Mouse (Mus musculus): ENCODE data around the gene Gmnn.

Gmnn gene

DNA sequence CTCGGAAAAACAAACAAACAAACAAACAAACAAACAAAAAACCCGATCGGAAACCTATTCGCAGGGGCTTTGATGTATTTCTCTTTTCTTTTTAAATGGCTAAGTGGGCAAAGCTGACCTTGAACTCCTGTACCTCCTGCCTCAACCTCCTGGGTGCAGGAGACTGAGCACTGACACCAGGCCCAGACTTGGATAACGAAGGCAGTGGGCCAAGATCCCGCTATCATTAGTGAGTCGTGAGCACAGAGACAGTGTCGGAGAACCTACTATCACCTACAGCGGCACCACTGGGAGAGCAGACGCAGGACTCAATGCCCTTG lies 680 bp downstream of the Gmnn start:
- no peak for DNase-seq (ENCODE audit: low read depth, low spot score)

DNA sequence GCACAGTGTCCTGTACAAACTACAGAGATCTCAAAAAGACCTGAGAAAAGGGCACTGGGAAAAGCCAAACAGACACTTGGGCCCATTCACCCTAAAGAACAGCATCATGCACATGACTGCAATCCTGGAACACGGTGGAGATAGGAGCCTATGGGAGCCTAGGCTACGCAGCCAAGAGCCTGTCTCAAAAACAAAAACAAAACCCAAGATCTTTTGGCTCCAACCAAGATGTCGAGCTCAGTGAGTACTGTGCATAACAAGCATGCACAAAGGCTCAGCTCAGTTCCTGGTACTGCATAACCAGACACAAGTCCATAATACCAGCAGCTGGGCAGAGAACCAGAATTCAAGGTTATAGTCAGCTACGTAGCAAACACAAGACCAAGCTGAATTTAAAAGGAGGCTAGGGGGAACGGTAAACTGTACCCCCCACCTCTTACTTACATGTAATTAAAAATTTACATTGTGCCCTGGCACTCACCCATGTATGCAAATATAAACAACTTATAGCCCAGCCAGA lies 1.3 kb downstream of the Gmnn start:
- no peak for DNase-seq (ENCODE audit: low read depth, low spot score)

DNA sequence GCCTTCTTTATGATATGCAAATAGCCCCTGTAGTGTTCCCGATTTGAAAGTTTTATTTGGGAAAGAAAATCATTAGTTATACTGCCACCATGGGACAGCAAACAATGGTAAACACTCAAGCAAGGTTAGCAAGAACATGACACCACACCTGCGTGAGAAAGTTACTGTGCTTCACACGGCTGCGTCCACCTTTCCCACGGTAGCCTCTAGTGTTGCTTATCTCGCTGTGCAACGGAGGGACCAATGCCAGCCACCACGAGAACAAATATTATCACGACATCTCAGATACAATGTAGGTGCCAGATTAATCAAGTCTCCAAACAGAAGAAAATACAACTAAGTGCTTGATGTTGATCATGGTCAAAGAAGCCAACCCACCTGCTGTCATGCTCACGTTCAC lies 2.3 kb downstream of the Gmnn start:
- DNase-seq (ENCODE audit: low read depth, low spot score): no peak

DNA sequence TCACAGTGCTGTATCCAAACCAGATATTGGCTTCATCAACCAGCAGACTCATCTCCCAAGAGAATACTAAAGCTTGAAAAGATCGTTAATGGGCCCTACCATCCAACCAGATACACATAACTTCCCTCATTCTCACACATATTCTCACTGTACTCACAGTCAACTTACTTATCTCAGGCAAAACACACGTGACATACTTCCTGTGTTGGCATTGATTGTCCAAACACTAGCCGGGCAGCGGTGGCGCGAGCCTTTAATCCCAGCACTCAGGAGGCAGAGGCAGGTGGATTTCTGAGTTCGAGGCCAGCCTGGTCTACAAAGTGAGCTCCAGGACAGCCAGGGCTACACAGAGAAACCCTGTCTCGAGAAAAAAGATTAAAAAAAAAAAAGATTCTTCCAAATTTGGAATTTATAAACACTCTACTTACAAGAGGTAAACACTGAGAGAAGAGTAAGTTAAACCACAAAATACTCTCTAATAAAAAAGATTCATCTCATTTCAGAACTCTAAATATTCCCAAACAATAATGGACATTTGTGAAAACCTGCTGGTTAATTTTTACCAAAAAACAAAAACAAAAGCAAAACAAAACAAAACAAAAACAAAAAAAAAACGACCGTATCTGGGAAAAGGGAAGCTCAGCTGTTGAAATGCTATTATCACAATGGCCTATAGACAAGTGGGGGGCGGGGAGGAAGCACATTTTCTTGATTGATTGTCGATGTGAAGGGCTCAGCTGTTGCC lies 3.7 kb downstream of the Gmnn start:
- no peak for DNase-seq (ENCODE audit: low read depth, low spot score)

DNA sequence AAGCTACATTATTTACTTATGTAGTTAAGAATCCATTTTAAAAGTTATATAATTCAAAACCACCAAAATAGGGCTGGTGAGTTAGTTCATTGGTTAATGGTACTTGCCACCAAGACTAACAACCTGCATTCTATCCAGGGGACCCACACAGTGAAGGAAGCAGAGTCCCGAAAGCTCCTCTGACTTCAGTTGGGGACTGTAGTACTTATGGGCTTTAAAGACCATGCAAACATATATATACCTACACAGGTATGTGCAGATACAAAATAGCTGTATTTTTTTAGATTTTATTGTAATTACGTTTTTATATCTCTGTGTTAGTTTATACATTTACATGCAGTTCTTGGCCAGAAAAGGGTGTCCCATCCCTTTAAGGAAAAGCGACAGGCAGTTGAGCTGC lies 5.0 kb downstream of the Gmnn start:
- DNase-seq (ENCODE audit: low read depth, low spot score): no peak

DNA sequence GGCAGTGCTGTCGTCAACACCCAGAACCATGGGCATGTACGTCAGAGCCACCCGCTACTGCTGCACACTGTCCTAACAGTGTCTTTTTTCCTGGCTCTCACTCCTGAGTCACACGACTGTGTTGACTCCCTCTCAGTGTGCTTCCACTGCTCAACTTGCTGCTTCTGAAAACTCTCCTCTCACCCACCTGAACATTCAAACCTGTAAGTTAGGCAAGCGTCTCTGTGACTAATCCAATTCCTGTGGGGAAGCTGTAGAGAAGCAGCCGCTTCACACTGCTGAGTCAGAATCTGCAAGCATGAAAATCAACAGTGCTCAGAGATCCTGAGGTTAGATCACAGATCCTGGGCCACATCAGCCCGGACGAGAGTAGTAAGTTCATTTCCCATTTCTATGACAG lies 10.3 kb downstream of the Gmnn start:
- DNase-seq (ENCODE audit: low read depth, low spot score): peak; percentile 78

DNA sequence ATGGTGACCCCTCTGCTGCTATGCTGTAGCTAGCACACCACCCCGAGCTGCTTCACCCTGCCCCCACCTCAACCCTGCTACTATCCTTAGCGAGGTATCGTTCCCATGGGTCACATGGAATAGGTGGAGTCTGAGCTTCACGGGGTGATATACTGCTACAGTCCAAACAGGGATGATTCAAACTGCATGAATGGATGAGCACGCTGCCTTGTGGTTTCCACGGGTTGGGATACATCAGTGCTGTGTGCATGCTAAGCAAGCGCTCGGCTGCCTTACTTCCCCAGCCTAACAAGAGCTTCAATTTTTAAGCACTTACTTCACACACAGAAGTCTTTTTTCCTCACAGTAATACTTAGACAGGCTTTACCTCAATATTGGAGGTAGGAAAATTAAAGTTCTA lies 10.9 kb downstream of the Gmnn start:
- no peak for DNase-seq (ENCODE audit: low read depth, low spot score)

DNA sequence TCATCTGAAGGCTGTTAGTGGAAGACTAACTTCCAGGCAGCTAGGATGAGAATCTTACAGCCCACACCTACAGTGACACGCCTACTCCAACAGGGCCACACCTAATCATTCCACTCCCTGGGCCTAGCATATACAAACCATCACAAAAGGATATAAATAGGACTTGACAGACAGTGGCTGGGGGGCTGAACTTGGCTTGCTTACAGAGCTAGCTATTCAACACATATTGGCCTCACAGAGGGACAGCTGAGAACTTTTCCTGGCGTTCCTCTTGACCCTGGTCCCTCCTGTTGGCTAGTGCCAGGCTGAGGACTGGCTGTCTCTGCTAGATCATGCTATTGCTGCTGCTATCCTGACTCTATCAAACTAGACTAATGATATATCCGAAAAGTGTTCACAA lies 13.9 kb downstream of the Gmnn start:
- no peak for DNase-seq (ENCODE audit: low read depth, low spot score)

DNA sequence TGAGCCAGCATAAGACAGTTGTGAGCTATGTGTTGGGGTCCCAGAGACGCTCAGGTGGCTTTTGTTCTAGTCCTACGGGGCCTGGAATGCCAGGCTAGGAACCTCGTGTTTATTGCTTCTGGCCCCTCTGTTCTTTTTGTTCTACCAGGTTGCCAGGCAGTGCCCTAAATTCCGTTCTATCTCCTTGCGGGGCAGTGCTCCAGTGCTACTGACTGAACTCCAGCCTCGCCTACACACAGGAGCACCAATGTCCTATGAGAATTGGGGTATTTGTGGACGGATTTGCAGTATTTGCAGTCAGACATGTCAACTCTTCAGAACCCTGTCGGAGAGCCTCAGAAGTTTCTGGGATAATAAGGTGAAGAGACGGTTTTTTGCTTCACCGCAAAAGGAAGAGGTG lies 20.7 kb downstream of the Gmnn start, which contains the start of gene Armh2:
Armh2 (plus strand) TSS at position 205 of the 400 bp plus-strand sequence.
- no peak for DNase-seq (ENCODE audit: low read depth, low spot score)

DNA sequence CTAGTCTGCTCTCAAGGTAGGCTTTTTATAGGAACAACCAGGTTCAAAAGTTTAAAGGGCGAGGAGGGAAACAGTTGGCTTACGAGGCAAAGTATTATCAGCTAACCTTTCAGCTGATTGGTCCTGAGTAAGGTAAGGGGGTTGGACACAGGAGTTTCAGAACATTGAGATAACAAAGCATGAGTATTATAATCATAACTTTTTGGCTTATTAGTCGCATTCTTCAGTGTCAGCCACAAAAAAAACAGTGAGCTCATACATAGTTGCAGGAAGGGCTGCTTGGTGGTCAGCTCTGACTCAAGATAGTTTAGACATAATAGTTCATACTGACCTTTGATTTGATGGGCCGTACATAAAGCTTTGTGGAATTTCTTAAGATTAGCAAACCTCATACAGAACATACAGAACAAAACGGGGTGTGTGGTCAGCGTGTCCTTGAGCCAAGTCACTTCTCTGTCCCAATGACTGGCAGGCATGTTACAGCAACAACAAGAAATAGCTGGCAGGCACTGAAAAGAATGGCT lies 26.1 kb downstream of the Gmnn start:
- no peak for DNase-seq (ENCODE audit: low read depth, low spot score)

DNA sequence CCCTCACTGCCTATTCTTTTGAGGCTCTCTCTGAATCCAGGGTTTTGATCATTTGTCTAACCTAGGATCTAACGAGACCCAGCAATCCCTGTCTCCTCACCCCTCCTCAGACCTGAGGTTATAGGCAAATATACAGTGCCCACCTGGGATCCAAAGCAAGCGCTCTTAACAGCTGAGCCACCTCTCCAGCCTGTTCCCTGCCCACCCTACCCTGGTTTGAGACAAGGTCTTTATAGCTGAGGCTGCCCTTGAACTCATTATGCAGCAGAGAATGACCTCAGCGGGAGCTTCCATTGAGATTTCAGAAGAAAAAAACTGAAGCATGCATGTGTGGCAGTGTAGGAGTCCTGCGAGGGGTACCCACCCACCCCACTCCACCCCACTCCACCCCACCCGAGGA lies 27.2 kb downstream of the Gmnn start:
- DNase-seq (ENCODE audit: low read depth, low spot score): no peak

DNA sequence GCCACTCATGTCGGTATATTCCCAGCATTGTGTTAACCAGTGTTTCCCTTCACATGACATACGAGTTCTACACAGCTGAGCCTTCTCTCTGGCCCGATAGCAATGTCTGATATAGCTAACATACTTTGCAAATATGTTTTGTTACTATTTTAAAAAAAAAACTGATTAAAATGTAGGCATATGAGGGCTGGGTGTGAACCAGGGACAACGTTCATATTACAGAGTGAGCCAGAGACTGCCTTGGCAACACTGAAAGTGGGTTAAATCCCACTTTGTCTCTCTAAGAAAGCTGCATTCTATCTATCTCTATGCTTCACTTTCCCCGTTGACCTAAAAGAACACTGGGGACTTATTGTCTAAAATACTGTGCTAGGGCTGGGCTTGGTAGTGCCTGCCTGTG lies 32.6 kb downstream of the Gmnn start:
- peak; percentile 16 for DNase-seq (ENCODE audit: low read depth, low spot score)

DNA sequence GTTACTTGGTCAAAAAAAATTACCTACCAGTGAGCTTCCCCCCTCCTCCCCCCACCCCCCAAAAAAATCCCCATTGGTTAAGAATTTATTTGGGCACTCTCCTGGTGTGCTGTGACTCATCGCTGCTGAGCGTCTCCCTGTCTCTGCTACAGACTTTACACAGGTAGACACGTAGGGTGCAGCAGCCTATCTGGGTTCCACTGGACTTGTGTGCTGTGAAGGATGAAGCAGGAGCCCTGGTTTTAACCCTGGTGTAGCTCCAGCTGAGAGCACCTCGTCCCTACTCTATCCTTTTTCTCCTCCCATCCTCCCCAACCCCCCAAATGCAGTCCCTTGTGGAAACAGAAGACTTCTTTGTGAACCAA lies 37.3 kb downstream of the Gmnn start:
- DNase-seq (ENCODE audit: low read depth, low spot score): peak; percentile 21

DNA sequence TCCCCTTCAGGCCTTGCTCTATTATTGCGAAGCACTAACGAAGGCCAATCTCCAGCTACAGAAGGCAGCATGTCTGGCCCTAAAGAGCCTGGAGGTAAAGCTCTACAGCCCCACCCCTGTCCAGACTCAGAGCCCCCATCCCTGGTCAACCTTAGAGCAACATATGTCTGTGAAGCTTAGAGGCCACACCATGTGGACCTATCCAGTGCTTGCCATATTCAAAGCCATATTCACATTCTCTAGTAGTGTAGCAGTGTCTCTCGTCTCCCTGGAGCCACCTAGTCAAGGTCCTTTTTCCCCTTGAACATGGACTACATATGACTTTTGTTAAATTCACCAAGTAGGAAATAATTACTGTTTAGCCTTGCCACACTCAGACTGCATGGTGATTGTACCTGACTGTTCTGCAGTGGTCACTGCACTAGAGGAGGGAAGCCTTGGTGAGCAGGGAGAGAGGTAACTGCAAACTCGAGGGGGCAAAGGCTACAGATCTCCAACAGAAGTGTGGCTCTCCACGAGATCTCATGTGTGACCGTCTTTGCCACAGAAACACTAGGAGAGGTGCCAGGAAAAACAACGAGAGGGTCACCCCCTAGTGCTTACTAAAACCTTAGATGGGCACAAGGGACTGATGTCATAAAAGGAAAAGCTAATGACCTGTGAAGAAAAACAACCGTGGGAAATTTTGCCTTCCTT lies 37.9 kb downstream of the Gmnn start:
- DNase-seq (ENCODE audit: low read depth, low spot score): no peak

DNA sequence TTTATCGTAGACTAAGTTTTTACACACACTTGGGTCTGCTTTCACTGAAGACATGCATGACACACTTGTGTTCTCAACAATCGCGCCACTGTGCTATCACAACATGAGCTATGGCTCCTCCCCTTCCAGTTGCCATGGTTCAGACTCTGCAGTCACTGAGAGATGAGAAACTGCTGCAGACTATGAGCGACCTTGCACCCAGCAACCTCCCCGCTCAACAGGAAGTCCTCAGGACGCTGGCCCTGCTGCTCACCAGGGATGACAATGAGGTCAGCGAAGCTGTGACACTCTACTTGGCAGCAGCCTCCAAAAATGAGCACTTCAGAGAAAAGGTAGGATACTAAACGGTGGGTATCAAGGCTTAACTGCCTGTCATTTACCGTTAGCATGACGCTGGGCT lies 40.2 kb downstream of the Gmnn start:
- DNase-seq (ENCODE audit: low read depth, low spot score): no peak

DNA sequence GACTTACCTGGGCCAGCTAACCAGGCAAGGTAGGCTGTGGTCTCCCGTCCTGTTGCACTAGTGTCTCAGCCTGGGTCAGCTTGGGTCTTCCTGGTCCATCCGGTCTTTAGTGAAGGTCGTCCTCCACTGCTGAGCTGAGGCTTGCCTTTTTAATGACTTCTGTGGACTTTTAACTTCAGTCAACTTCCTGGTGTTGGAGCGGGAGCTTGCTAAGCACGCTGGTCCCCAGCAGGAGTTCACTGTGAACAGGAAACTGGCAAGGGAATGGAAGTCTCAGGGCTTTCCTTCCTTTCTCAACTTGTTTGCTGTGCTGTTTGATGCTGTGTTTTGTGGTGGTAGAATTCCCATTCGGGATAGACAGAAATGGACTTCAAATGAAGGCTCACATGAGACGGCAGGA lies 44.0 kb downstream of the Gmnn start:
- DNase-seq (ENCODE audit: low read depth, low spot score): no peak

DNA sequence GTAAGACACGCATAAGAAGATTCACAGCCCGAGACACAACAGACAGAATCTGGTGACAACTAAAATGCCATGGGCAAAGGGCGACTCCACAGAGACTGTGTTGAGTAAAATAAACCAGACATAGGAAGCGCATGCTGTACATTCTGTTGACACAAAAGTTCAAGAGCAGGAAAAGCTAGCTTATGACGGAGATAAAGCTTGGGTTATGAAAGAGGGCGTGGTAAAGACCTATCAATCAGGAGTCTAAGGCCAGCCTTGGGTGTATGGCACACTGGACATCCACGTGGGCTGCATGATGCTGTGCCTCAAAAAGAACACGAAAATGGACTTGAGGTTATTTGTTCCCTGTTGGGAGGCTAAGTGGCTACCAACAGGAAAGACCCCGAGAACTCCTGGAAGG lies 45.3 kb downstream of the Gmnn start:
- DNase-seq (ENCODE audit: low read depth, low spot score): no peak

DNA sequence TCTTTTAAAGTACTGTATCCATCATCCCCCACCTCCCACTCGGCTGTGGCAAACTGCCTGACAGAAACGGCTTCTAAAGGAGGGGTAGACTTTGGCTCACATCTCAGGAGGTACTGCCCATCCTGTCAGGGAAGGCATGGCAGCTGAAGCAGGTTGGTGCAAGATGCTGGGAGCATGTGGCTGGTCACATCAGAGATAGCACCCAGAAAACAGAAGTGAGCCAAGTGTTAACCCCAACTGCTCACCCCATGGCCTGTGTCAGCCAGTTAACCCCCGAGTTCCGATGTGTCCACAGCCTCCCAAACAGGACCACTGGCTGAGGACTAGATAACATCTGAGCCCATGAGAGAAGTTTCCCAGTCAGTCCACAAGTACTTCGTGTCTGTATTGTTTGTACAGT lies 46.1 kb downstream of the Gmnn start:
- no peak for DNase-seq (ENCODE audit: low read depth, low spot score)

DNA sequence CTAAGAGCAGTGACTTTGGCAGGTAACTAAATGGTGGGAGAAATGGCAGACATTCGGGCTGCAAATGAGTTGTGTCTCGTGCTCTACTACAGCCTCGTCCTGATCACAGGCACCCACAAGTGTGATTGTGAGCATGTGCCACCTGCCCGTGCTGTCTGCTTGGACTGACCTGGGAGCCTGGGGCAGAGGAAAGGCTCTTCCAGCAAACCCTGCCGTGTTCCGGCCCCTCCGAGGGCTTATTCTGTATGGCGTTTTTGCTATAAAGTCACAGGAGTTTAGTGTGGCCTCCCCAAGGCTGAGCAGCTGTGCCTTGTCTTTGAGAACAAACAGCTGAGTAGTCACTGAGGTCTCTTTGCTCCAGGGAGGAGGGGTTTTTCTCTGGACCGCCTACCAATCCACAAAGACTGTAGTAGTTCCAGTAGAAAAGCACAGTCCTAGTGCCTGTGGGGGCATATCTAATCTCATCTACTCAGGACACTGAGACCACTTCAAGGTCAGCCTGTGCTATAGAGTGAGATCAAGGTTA lies 47.3 kb downstream of the Gmnn start:
- DNase-seq (ENCODE audit: low read depth, low spot score): no peak

DNA sequence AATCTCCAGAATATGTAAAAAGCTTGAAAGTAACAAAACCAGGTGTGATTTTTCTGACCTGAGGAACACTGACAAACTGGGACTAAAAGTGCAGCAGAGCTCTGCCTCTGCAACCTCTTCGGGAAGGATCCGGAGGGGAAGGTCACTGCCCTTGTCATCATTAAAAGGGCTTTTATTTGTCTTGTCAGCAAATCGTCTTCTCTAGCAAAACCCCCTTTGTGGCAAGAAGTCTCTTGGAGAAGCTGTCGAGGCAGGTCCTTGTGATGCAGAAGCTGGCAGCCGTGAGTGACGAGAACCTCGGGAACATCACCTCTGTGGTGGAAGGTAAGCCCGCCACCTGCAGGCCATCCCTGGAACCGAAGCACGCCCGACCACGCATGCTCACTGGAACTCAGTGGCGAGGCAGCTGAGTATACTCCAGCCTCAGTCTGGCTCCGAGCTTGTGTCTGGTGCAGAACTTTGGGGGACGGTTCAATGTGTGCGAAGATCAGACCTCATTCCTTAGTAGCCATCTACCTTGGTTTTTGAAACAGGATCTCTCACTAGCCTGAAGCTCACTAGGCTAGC lies 48.2 kb downstream of the Gmnn start:
- DNase-seq (ENCODE audit: low read depth, low spot score): peak; percentile 91

DNA sequence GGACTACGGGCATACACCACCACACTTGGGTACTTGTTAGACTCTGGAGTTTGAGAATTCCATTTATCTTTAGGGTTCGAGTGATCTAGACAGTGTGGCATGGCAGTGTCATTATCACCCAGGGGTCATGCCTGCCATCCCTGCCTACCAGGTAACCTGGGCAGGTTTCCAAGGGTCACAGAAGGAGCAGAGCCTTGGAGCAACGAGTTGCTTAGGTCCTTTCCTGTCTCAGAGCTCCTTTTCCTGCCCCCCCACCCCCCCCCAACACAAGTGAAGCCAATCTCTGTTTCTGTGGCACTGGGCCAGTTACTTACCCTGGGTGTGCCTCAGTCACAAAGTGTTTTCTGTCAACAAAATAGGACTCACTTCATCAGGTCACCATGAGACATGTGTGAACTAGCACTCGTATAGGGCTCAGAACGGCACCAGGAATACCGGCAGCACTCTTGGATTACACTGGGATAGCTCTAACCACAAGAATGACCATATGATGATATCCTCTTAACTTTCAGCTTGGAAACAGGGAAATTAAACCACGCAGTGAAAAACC lies 49.1 kb downstream of the Gmnn start:
- no peak for DNase-seq (ENCODE audit: low read depth, low spot score)

DNA sequence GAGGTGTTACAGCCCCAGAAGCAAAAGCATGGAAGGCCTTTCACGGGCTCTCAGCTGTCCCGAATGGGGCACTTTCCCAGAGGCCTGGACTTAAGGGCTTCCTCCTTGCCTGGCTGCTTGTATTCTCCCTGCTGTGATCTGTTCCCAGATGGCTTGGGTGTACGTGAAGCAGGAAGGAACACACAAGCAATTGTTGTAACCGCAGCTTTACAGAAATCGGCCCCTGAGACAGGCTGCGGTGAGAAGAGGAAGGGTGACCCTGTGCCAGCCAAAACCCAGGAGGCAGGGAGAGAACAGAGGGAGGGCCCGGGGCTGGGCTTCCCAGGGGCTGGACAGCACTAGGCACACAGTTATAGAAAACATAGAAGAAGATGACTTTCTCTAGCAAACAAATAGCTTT lies 50.8 kb downstream of the Gmnn start:
- no peak for DNase-seq (ENCODE audit: low read depth, low spot score)
